Mouse (Mus musculus) gastrocnemius, postnatal 14 days (tissue): ENCODE measurements around the gene Cfdp1. TPM values are rescaled to one million over a fixed set of nuclear protein-coding genes. Genes with fewer than 3 reads are reported as not detected.

ENCODE experiments used
- DNase-seq: peaks from one replicate; pipeline ENCODE4 v3.0.0; 2021; ENCODE audit warnings: mixed read lengths
- intact Hi-C: fragments of 180-260 bp; cut with DNase I; formaldehyde crosslinking; loops from one replicate; pipeline ENCODE4 v1.15.1; 2025; ENCODE audit warnings: low total_unique reads
- total RNA-seq, 2 experiments: library from RNA; stranded (reverse); gene quantifications; 2 replicates each; pipeline ENCODE4 v1.2.3; 2021

The Cfdp1 gene
- total RNA-seq, 2 experiments from 2014 or later: 21.5 to 30.1 TPM

- intact Hi-C loops: no loop called here
- DNase-seq: peak; percentile 18
These were observed 122.7 kb downstream of the Cfdp1 start for GRCm38 (mm10) chr8:111731231-111731977.

- intact Hi-C loops: no loop called here
- DNase-seq: peak; percentile 12
These were observed 124.6 kb downstream of the Cfdp1 start for GRCm38 (mm10) chr8:111729233-111730170.

- DNase-seq: peak; percentile 2
- intact Hi-C loops: no loop called here
These were observed 125.6 kb downstream of the Cfdp1 start for GRCm38 (mm10) chr8:111728481-111728880.

- intact Hi-C loops: no loop called here
- DNase-seq: no peak
These were observed 126.5 kb downstream of the Cfdp1 start for GRCm38 (mm10) chr8:111727553-111727952.

- DNase-seq: peak; percentile 86
- intact Hi-C loops: no loop called here
These were observed 127.8 kb downstream of the Cfdp1 start for GRCm38 (mm10) chr8:111726102-111726900.

GRCm38 (mm10) chr8:111725341-111725740 is 128.8 kb downstream of the Cfdp1 start:
- DNase-seq: no peak
- intact Hi-C loops: no loop called here

- intact Hi-C loops: no loop called here
- DNase-seq: peak; percentile 1
These were observed 134.0 kb downstream of the Cfdp1 start for GRCm38 (mm10) chr8:111720115-111720544.

GRCm38 (mm10) chr8:111718937-111719336 is 135.2 kb downstream of the Cfdp1 start:
- peak; percentile 3 for DNase-seq
- intact Hi-C loops: no loop called here

Other genes starting within 250 kb of the Cfdp1 start
- gene Ldhd, start 223.9 kb downstream of the Cfdp1 start, total RNA-seq: 10 to 100 TPM; 14.1 to 16.0 TPM
- 1 to 10 TPM; 7.4 to 8.4 TPM for gene Zfp1, start 210.9 kb downstream of the Cfdp1 start, total RNA-seq
- under 1 TPM in 1 of 2 experiments, not detected in 1; 0.44 TPM for gene Ctrb1, start 163.3 kb downstream of the Cfdp1 start, total RNA-seq
- 10 to 100 TPM; 15.5 to 17.4 TPM for gene Bcar1, start 110.5 kb downstream of the Cfdp1 start, total RNA-seq
- gene Tmem170, start 22.5 kb upstream of the Cfdp1 start, total RNA-seq: 1 to 10 TPM; 1.6 TPM
- gene Chst5, start 56.2 kb upstream of the Cfdp1 start, total RNA-seq: 1 to 10 TPM; 1.6 to 1.7 TPM
- 1 to 10 TPM; 1.1 to 1.4 TPM for gene Tmem231, start 79.6 kb upstream of the Cfdp1 start, total RNA-seq
- 10 to 100 TPM; 73.9 to 78.5 TPM for gene Gabarapl2, start 86.4 kb upstream of the Cfdp1 start, total RNA-seq
- 1 to 10 TPM; 1.3 TPM for gene Adat1, start 138.0 kb upstream of the Cfdp1 start, total RNA-seq
- 100 to 1,000 TPM; 100 to 107 TPM for gene Kars, start 157.0 kb upstream of the Cfdp1 start, total RNA-seq
- 10 to 100 TPM in 1 of 2 experiments, 1 to 10 TPM in 1; 9.1 to 10.4 TPM for gene Terf2ip, start 157.1 kb upstream of the Cfdp1 start, total RNA-seq
- gene Gm6793, start 160.7 kb upstream of the Cfdp1 start, total RNA-seq: not detected